Mouse (Mus musculus) granulocyte monocyte progenitor cell, adult 5-6 weeks (primary cell): Measurements from ENCODE around the gene Pnpla8. TPM values are rescaled to one million over a fixed set of nuclear protein-coding genes. Genes with fewer than 3 reads are reported as not detected.

Experiments
- ATAC-seq: replicated peaks from 2 replicates; pipeline ENCODE4 v1.8.0; 2016; ENCODE audit warnings: mild to moderate bottlenecking, moderate TSS enrichment, inconsistent platforms; ENCODE audit not compliant: poor library complexity, severe bottlenecking
- total RNA-seq, 2 experiments: library from RNA; stranded (forward) in 1 of 2; stranded (reverse) in 1 of 2; fragments of 200-712, 200-1000 nt in 1 of 2; fragments of >200 nt in 1 of 2; fragmentation: Nextera tagmentation in 1 of 2; gene quantifications; 2 replicates each; pipeline ENCODE4 v1.2.3; 2014 to 2017

Gene Pnpla8
- total RNA-seq, 2 experiments from 2014 or later: 20.8 to 30.2 TPM

- ATAC-seq: no peak
These were observed 117.0 kb downstream of the Pnpla8 start for GRCm38 (mm10) chr12:44338195-44338622.

GRCm38 (mm10) chr12:44344075-44344474 is 122.9 kb downstream of the Pnpla8 start:
- no peak for ATAC-seq

- ATAC-seq: no peak
These were observed 124.1 kb downstream of the Pnpla8 start for GRCm38 (mm10) chr12:44345251-44345650.

GRCm38 (mm10) chr12:44346143-44346542 is 125.0 kb downstream of the Pnpla8 start:
- no peak for ATAC-seq

DNA sequence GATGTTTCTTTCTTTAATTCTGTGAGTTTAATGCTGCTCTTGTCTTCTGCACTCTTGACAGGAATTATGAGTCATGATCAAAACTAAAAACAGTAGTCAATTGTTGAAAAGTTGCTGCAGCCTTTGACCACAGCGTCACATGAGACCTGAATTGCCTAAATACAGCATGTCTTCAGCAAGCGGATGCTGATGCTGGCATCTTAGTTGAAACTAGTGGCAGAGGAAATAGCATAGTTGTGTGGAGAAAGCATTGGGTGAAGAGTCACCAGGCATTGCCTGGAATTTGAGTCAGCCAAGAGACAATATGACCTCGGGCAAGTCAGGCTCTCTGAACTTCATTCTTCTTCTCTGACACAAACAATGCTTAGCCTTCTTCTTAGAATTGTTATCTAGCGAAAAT is 133.9 kb downstream of the Pnpla8 start:
- ATAC-seq: no peak

GRCm38 (mm10) chr12:44357460-44357859 is 136.3 kb downstream of the Pnpla8 start:
- ATAC-seq: no peak

DNA sequence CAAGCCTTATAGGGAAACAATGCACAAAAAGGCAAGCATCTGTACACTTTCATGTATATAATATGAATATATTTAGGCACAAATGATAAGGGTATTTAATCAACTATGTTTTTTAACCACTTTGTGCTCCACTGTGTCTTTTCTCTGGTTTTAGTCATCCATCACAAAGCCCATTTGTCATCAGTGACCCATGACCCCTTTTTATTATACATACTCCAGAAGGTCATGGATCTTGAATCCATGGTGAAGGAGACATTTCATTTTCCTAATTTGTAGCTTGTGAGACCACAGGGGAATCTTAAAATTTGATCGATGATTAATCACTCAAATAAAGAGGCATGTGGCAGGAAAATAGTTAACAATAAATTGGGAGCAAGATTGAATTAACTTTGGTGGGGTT is 136.7 kb downstream of the Pnpla8 start:
- ATAC-seq: no peak

DNA sequence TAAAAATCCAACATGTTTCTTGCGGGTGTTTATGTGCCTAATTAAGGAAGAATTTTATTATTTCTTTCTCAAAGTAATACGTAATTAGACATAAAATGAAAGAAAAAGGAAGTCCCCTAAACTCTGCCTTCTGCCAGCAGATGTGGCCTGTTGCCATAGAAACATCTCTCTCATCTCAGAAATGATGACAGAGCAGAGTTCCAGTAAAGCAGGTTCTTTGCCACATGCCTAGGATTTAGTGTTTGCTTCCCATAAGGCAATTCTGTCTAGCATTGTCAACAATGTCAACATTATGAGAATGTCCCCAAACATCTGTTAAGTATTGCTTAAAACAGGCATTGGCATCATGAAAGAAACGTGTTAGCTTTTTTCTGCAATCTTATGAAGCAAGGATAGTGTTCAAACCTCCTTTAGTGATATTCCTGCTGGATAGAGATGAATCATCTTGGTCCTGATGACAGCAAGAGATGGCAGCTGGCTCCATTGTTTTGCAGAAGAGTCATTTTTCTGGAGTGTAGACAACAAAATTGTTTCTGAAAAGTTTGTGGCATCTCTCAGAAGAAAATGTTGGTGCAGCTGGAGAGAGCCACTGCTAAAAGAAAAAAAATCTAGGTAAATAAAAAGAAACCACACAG is 150.0 kb downstream of the Pnpla8 start:
- no peak for ATAC-seq

Other genes with a start within 250 kb of the Pnpla8 start
- 38.5 and 46.4 TPM in 2 replicates for gene Dnajb9, start 11.0 kb upstream of the Pnpla8 start, total RNA-seq (2014; fragmentation: Nextera tagmentation)
- 49.2 and 49.8 TPM in 2 replicates for gene Dnajb9, start 11.0 kb upstream of the Pnpla8 start, total RNA-seq (2017)
- 1.5 TPM in 1 of 2 replicates, not detected in the other for gene Nrcam, start 107.5 kb downstream of the Pnpla8 start, total RNA-seq (2014; fragmentation: Nextera tagmentation)
- gene Nrcam, start 107.5 kb downstream of the Pnpla8 start, total RNA-seq (2017): 0.13 and 0.67 TPM in 2 replicates